Mouse (Mus musculus): ENCODE results near the gene 3100002H09Rik. TPM values are rescaled to one million over a fixed set of nuclear protein-coding genes. Genes with fewer than 3 reads are reported as not detected.

Gene 3100002H09Rik
- total RNA-seq, 4 experiments from 2014 or later = not detected

Other genes starting within 250 kb of the 3100002H09Rik start
- gene Pou3f1, start 46.0 kb upstream of the 3100002H09Rik start, total RNA-seq (2022) = under 1 TPM; 0.06 to 0.15 (median 0.11) TPM
- 10 to 100 TPM; 31.2 to 40.7 (median 34.4) TPM for gene Utp11, start 82.8 kb upstream of the 3100002H09Rik start, total RNA-seq (2022)
- gene Fhl3, start 89.9 kb upstream of the 3100002H09Rik start, total RNA-seq (2022) = 10 to 100 TPM in 2 of 4 experiments, 1 to 10 TPM in 2; 5.5 to 12.8 (median 8.9) TPM
- gene Sf3a3, start 104.0 kb upstream of the 3100002H09Rik start, total RNA-seq (2022) = 10 to 100 TPM; 33.5 to 42.5 (median 37.2) TPM
- gene Inpp5b, start 131.0 kb upstream of the 3100002H09Rik start, total RNA-seq (2022) = 10 to 100 TPM; 24.9 to 36.2 (median 29.7) TPM
- 10 to 100 TPM; 24.8 to 33.8 (median 28.5) TPM for gene Mtf1, start 191.3 kb upstream of the 3100002H09Rik start, total RNA-seq (2022)
- gene Yrdc, start 239.9 kb upstream of the 3100002H09Rik start, total RNA-seq (2022) = 10 to 100 TPM; 40.9 to 53.4 (median 43.2) TPM
- gene 1110065P20Rik, start 240.4 kb upstream of the 3100002H09Rik start, total RNA-seq (2022) = 10 to 100 TPM; 45.1 to 51.4 (median 49.2) TPM

Data from adrenal gland, adult 8-10 months (tissue).